Mouse (Mus musculus) liver, embryonic 14.5 days (tissue): ENCODE results near the gene Cck.

ENCODE experiments used
- CTCF ChIP-seq: IDR thresholded peaks from 2 replicates; pipeline ENCODE4 v1.5.1; 2016; ENCODE audit warnings: antibody characterized with exemption, low read depth, control low read depth
- EP300 ChIP-seq: IDR thresholded peaks from 2 replicates; pipeline ENCODE4 v1.6.1; 2016; ENCODE audit warnings: antibody characterized with exemption, low read depth

- TF ChIP-seq CTCF (no peak), EP300 (no peak)
Measured at GRCm38 (mm10) chr9:121456739-121457515, 38.6 kb downstream of the Cck start.
